ENCODE assay signal across 1 mouse cellular context in genomic region chr5:121219190-121219589, GRCm38 (mm10).
TF ChIP-seq lines count a peak whose summit lies in the region.

No protein-coding gene starts in this region.

TF ChIP-seq in MEL, 35 proteins besides CTCF, POLR2A, EP300 and RAD21 (continued from another document):
- TF ChIP-seq ZC3H11A (IDR thresholded peaks at IDR 0.05; ENCODE audit: low read depth, low read length) = 0 out of 2 replicates have a peak, but pooled peaks have one; percentile 8
TF ChIP-seq in MEL: peak in this region for 1.
